Mouse (Mus musculus): ENCODE data around the gene Narf.

Gene Narf

DNA sequence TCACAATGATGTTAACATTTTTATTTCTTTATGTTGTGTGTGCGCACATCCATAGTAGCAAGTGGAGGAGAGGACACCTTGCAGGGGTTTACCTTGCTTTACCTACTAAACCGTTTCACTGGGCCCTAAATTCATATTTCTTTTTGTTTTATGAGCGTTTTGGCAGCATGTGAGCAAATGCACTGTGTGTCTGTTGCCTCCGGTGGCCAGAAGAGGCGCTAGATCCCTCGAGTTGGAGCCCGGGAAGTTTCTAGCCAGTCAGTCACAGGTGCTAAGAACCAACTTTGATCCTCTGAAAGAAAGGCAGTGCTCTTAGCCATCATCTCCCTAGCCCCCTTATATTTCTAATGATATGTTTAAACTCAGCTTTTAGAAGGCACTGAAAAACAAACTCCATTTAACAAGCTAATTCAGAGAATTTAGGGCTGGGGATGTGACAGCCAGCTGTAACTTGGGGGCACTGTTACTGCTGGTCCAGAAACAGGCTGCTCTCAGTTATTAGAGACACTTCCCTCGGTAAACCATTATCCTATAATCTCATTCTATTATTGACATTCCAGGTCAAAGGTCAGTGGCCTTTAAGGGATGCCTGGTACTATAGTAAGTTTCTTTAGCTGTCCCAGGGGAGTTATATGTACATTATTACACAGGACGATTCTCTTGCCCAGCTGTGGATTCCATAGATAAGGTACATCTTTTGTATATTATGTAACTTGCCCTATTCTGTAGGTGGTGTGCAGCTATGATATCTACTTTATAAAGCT, 1.4 kb upstream of the Narf start:
- in situ Hi-C loops (cut with MboI, MseI) = no loop called here

DNA sequence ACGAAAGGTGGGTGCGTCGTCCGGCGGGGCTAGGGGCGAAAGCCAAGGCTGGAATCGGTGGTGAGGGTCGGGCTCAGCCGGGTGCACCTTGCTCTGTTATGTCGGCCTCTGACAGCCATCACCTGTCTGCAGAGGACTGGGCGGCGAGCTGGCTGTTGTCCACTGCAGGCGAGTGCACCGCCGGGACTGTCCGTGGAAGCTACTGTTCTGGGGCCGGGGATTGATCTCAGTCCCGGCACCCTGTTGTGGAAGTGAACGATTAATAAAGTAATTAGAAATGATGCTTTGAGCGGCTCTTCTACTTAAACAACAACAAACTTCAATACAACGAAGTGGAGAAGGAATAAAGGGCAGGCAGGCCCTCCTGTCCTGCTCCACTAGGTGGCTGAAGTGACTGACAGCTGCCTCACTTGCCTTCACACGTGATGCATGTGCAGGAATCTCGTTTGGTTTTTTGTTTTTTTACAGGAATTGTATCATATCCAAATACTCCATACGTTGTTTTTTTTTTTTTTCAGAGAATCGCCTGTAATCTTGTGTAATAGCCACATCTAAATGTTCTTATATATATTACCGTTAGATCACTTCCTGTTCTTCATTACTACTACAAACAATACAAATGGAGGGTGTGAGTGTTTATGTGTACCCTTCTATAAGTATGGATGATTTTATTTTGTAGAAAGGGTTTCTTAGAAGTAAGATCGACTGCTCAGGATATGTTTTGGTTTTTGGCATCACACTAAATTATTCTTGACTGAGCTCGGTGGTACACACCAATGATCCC, 484 bp downstream of the Narf start:
- in situ Hi-C loops (cut with MboI, MseI) = no loop called here

DNA sequence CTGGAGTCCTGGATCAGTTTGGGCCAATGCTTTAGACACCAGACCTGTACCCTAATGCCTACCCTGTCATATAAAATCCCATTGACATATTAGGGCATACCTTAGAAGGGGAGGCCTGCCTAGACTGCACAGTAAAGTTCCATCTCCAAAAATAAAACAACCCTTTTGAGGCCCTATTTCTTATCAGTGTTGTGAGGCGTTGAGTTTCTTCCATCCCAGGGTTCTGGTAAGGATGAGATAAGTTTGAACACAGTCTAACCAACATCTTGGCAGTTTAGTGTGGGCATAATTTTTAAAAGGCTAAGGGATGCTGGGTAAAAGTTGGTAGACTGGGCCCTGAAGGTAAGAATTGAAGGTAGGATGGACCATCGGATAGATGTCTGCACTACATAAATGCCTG, 2.6 kb downstream of the Narf start:
- in situ Hi-C loops (cut with MboI, MseI) = no loop called here

DNA sequence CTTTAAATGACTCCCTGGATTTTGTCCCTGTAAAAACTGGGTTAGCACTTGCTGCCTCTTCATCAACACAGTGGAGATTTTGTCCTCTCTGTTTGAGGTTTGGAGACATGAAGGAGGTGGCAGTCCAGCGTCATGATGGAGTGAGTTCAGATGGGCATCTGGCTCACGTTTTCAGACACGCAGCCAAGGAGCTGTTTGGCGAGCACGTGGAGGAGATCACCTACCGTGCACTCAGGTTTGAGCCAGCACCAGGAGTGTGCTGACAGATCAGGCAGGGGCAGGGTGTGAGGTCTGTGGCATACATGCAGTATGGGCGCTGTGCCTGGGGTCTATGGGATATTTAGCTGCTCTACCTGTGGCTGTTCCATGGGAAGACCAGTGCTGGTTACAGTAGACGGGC, 13.1 kb downstream of the Narf start:
- in situ Hi-C loops (cut with MboI, MseI) = no loop called here

DNA sequence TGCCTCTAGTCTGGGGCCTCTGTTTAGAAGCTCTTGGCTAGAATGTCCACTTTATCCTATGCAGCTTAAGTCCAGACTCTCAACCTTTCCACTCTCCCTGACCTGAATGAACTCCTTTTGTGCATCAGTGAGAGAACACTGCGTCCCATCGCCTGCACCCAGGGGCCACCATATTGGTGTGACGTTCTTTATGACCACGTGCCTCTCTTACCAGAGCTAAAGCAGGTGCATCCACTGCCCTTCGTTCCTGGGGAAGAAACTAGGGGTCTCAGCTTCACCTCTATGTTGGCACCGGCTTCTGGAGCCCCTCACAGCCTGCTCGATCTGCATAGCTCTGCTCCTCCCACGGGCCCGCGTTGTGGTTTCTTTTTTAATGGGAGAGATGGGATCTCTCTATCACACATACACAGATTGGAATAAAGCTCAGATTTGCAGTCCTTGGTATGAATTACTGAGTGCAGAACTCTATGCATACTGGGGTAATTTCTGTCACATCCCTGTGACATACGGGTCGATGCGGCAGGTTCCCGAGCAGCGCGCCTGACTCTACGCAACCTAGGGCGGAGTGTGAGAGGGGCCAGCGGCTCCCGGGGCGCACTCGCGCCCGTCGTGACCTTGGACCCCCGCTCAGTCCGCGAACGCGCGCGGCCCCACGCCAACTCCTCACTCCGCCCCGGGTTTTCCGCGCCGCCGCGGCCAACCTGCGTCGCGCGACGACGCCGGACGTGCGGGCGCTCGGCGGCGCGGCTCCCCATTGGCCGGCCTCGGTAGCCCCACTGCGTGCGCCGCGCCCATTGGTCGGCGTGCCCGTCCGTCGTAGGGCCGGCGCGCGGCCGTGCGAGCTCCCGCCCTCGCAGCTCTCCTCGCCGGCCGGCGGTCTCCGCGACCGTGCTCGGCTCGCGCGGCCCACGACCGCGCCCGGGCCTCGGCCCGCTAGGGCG, 22.4 kb downstream of the Narf start, which contains the start of gene Foxk2:
Gene Foxk2, plus strand, starts transcription at position 831 of the 941 bp plus-strand sequence.
- in situ Hi-C loops (cut with MboI, MseI) = no loop called here

DNA sequence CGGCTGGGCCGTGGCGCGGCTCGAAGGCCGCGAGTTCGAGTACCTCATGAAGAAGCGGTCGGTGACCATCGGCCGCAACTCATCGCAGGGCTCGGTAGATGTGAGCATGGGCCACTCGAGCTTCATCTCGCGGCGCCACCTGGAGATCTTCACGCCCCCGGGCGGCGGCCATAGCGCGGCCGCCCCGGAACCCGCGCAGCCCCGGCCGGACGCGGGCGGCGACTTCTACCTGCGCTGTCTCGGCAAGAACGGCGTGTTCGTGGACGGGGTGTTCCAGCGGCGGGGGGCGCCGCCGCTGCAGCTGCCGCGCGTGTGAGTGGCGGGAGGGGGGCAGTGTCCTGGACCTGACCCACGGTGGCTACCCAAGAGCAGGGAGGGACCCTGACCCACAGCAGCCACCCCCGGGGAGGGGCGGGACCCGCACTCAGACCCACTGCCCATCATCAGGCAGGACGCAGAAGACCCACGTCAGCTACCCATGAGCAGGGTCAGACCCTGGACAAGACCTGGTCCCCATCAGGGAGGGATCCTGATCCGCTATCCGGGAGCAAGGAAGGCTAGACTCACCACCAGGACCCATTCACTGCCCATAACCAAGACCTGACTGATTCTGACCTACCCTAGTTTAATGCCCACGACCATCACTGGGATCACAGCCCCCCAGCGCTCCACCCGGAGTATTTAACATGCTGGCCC, 23.3 kb downstream of the Narf start:
- in situ Hi-C loops (cut with MboI, MseI) = no loop called here

DNA sequence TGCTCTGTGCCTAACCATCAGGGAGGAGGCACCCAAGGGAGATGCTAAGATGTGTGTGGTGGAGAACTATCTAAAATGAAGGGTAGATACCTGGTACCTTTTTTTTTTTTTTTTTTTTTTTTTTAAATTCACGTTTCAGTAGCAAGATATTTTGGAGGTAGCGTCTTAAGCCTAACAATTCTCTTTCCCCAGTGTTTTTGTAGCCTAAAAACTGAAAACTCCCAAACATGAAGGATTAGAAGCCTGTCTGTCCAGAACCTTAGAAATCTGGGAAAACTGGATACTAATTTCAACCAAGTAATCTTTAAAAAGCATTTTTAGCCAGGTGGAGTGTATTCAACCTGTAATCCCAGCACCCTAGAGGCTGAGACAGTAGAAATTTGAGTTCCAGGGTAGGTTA, 24.0 kb downstream of the Narf start:
- in situ Hi-C loops (cut with MboI, MseI) = no loop called here

DNA sequence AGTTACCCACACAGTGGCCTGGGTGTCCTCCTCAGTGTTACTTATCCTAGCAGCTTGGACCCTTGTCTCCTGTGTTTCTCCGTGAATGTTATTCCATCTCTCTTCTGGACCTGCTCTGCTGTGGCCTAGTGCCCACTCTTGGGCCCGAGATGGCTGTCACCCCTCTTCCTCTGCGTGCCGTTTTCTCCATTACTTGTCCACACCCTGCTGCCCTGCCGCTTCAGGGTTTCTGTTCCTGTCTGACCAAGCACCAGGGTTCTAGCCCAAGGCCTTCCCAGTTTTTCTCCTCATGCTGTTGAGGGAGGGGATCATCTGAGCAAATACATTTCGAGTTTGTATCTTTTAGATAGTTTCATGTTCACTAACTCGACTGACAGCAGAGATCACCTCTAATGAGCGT, 40.5 kb downstream of the Narf start:
- in situ Hi-C loops (cut with MboI, MseI) = no loop called here

DNA sequence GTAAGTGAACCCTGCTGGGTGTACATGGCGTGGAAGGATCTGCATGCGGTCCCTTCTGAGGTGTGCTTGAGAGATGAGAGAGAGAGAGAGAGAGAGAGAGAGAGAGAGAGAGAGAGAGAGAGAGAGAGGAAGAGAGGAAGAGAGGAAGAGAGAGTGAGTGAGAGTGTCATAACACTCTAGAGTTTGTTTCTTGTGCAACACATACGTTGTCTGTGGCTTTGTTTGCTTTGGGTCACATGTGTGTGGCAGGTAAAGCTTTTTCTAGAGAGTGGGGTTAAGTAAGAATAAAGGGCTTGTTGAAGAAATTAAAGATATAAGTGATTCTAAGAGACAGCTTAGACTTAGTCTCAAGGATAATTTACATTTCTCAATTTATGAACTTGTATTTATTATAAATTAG, 41.0 kb downstream of the Narf start:
- in situ Hi-C loops (cut with MboI, MseI) = no loop called here

DNA sequence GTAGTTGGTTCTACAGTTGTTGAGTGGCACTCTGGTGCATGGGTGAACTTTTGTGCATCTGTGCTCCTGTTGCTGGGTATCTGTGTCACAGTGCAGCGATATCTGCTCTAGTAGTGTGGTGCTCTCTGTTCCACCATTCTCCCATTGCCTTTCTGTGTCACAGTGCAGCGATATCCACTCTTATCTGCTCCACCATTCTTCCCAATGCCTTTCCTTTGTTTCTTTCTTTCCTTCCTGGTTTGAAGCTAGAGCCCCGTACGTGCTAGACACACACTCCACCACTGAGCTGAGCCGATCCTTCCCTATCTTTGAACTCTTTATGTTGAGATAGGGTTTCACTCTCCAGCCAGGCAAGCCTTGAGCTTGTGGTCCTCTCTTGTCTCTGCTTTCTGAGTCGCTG, 45.9 kb downstream of the Narf start:
- in situ Hi-C loops (cut with MboI, MseI) = no loop called here

DNA sequence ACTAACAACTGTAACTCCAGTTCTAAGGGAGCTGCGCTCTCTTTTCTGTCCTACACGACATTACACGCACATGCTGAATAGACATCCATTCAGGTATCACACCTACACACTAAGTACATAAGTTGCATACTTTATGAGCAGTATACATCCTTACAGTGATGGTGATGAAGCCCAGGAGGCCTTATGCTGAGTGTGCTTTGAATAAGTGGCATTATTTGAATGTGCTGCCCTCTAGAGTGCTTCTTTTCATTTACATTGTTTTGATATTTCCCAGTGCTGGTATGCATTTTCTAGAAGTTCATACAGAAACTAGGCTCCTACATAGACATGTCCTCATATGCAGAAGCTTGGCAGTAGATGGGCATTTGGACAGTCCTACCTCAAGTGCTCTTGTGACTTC, 52.8 kb downstream of the Narf start:
- in situ Hi-C loops (cut with MboI, MseI) = no loop called here

DNA sequence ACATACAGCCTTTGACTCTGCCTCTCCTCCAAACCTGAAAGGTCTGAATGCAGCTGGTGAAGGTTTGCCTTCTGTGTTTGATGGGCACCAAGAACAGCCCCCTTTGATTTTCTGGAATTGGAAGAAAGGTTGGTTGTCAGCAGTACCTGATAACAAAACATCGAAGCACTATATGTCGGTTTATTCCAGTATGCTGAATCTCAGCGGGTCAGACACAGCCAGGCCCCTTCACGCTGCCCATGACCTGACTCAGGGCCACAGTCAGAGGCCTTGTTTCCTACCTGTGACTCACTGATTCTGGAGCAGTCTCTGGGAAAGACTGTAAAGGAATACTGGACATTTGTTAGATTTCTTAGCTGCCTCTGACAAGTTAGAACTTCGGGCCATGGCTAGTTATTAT, 57.7 kb downstream of the Narf start:
- in situ Hi-C loops (cut with MboI, MseI) = no loop called here

DNA sequence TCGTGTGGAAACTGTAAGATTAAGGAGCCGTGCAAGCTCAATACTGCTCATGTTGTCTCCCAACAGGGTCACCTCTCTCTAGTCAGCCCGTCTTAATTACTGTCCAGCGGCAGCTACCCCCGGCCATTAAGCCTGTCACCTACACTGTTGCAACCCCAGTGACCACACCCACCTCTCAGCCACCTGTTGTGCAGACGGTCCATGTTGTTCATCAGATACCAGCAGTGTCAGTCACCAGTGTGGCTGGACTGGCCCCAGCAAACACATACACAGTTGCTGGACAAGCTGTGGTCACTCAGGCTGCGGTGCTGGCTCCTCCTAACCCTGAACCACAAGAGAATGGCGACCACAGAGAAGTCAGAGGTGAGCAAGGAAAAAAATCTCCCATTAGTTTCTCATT, 61.4 kb downstream of the Narf start:
- in situ Hi-C loops (cut with MboI, MseI) = no loop called here

DNA sequence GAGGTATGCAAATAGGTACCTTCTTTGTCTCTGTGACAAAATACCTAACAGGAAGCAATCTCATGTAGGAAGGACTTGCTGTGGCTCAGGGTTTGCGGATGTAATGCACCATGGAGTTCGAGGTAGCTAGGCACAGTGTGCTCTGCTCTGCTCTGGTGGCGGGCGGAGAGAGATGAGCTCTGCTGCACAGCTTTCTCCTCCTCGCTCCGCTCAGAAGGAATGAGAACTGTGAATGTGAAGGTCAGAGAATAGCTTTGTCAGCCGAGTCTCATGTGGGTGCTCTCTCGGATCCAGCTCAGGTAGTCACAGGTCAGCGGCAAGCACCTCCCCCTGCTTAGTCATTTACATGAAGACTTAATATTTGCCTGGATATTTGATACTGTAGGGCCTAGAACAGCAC, 63.2 kb downstream of the Narf start:
- in situ Hi-C loops (cut with MboI, MseI) = no loop called here

DNA sequence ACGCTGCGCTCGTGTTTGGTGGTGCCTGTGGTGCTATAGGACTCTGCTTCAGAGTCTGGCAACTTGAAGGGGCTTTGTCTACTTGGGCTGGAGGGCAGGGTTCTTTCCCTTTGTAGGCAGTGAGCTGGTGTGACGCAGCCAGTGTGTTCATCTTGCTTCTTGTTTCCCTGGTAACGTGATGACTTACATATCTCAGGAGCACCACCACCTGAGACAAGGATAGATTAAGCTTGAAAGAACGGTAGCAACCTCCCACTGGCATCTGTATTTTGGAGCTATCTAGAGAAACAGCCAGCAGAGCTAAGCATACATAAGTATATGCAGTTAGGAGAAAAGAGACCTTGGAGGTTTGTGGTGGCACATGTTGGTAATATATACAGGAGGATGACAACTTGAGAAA, 68.3 kb downstream of the Narf start:
- in situ Hi-C loops (cut with MboI, MseI) = no loop called here

Data from T-helper 1 cell (primary cell).